Mouse (Mus musculus): ENCODE measurements around the gene Hacd2.

The Hacd2 gene

DNA sequence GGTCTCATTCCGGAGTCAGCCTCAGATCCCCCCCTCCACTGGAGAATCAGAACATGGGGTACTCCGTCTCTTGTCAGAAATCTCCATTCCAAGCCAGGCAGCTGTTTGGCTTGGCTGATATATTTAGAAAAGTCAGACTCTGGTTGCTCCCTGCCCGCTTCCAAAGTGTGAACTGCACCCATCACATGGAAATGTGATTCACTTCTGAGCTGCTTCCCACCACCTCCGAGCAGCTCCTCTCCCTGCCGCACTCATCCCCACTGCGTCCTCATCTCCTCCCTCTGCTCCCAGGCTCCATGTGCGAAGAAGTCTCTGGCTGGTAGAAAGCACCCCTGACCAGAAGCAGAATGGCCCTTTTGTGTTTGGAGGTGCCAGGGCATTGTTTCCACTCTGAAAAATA is 95.2 kb downstream of the Hacd2 start:
- DNase-seq (ENCODE audit: low spot score) = no peak

DNA sequence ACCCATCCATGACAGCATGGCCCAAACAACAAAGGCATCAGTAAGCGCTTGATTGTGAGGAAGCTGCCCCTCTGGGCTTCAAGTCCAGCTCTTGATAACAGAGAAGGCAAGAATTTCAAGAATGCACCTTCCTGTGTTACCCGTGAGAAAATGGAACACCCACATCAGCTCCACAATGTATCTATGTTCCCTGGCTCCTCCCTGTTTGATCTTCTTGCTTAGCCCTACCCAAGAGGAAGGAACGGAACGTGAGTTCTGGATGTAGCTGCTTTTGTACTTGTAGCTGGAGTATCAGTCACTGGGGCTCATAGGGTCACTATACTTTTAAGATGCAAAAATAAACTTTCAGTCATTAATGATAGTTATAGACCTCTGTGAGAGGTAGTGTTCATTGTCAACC is 98.4 kb downstream of the Hacd2 start:
- DNase-seq (ENCODE audit: low spot score) = no peak

DNA sequence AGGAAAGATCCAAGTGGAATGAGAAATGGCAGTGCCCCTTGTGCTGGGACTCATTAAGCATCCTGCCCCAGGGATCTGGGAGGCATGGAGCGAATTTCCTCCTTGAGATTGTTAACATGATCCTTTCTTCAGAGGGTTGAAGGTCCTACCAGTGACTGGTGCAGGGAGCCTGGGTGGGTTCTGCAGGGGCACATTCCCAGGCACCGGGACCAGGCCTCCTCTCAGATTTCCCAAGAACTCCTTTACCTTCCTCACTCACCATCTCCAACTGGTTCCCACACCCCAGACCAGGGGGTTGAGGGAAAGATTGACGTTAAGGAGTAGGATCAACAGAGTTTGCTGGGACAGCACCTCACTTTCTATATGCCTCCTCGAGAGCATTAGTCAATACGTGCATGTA is 105.0 kb downstream of the Hacd2 start:
- DNase-seq (ENCODE audit: low spot score) = no peak

DNA sequence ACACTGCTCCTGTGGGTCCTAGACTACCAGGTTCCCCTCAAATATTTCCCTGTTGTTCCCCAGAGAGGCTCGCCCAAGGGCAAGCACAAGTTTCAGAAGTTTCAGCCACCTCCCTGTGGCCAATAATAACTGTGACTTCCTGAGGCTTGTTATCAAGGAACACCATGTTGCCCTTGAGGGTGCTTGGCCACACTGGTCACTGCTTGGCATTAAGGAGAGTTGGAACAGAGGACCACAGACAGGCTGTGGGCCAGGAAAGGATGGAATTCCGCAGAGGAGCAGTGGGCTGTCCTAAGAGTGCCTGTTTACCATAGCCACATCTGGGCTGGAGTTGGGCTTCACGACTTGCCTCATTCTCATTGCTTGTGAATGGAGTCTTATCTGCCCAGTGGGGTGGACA is 107.9 kb downstream of the Hacd2 start:
- DNase-seq (ENCODE audit: low spot score) = no peak

DNA sequence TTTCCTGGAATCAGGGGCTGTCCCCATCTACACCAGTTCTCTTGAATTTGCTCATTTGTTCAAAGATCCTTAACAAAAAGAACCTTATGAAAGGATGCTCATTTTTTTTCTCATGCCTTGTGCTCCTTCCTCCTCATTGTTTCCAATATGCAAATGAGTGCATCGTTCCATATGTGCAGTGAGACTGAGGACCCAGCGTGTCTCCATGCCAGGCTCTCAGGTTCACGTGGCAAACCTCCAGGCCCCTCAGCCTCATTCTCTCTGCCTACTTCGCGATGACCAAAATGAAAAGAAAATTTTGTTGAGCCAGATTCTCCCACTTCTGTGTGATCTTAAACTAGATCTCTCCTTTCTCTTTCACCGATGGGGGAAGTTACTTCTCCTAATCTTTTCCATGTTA is 117.2 kb downstream of the Hacd2 start:
- no peak for DNase-seq (ENCODE audit: low spot score)

DNA sequence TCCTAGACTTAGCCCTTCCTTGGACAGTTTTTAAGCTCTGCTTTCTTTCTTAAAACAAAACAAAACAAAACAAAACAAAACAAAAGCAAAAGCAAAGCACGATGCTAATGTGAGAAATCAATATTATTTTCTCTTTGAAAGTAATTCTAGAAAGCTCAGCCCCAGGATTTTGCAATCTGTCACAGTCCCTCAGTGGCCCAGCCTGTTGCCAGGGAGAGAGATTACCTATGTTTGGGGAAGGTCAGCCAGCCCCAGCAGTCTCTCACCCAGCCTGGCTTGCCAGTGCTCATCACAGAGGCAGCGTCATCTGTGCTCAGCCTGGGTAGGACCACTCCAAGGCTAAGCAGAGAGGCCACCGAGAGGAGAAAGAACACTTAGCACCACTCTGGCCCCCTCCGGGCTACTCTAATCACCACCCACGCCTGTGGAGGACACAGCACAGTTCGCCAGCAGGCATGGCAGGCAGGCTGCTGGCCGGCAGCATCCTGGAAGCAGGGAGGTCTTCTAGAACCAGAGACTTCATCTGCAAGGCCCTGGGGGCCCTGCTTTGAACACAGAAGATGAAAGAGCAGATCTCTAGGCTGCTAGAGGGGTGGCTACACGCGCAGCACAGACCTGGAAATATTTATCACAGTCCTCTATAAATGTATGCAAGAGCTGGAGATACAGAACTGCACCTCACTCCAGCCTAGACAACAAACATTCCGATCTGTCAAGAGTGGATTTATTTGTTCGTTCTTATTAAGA is 117.8 kb downstream of the Hacd2 start:
- DNase-seq (ENCODE audit: low spot score) = no peak

DNA sequence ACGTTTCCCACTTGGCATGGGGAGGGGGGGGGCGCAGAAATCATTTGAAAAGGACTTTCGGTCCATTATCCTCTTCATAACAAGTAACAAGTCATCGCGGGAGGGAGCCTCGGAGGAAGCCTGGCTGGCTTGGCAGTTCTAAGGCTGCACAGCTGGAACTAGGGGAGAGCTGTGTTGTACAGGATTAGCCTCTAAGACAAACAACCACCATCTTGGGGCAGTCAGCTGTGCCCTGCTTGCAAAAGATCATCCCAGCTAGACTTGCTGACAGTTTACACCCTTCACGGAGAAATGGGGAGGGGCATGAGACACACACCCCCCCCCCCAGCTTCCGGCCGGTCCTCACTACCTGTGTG is 118.4 kb downstream of the Hacd2 start:
- no peak for DNase-seq (ENCODE audit: low spot score)

DNA sequence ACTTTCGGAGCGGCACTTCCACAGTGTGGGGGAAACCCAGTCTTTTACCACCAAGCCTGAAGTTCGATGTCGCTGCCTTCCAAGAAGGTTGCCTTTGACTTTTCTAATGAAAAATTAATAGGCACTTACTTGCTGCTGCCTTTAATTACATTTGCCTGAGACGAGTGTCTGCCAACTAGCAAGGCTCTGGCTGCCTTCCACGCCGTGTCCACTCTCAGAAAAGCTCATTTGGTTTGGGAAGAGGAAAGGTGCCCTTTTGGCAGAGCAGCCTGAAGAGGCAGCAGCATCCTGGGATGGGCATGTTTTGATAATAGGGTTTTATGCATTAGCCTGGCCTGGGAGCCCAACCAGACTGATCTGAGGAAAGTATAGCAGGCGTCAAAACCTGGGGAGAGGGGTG is 119.6 kb downstream of the Hacd2 start:
- DNase-seq (ENCODE audit: low spot score) = no peak

DNA sequence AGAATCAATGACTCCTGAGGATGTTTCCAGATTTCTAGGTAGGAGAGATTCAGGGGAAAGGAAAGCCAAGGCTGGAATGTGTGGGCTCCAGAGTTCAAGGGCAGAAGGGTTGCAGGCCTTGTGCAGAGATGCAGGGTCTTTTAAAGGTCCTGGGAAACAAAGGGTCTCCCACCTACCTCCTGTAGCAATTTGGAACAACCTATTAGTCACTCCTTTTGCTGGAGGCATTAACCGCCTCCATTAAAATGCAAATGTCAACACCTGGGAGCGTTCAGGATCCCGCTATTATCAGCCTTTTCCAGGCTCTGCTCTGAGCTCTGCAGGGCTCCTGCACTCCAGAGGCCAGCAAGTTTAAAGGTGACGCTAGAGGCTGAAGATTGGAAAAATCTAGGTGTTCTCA is 123.9 kb downstream of the Hacd2 start:
- no peak for DNase-seq (ENCODE audit: low spot score)

DNA sequence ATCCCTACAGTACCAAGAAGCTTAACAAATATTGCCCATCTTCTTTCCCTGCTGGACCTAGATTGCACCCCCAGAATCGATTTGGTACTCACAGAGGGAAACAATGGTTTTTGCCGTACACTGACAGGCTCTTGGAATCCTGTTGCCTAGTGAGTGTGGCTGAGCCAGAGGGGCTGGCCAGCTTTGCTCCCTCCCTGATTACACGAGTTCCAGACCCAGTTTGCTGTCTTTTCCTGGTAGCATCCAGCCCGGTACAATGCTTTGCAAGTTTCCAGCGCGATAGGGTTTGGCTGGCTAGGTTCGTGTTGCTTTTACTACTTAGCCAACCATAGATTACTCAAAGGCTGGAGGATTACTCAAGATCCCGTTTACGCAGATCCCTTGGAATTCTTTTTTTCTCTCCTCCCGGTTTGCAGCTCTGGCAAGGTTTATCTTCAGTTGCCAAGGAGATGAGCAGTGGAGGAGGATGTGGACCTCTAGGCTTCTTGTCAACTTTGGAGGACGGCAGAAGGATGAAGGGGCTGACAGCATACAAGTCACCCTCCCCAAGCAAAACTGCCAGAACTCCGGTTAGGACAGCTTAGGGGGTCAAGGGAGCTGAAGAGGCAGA is 131.0 kb downstream of the Hacd2 start:
- no peak for DNase-seq (ENCODE audit: low spot score)

DNA sequence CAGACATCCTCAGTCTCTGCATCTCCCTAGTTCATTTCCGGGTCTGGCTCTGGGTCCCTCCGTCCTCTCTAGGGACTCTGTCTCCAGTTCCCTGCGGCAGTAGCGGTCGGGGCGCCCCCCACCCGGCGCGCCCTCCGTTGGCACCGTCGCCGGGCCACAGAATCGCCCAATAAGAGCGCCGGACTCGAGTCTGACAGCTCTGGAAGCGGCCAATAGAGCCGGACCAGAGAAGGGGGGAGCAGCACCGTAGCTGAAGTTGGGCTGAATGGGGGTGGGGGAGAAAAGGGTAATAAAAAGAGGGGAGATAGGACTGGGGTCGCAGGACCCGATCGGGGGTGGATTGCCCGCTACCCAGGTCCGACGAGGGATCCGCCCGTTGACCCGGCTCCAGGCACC is 132.0 kb downstream of the Hacd2 start:
- no peak for DNase-seq (ENCODE audit: low spot score)

DNA sequence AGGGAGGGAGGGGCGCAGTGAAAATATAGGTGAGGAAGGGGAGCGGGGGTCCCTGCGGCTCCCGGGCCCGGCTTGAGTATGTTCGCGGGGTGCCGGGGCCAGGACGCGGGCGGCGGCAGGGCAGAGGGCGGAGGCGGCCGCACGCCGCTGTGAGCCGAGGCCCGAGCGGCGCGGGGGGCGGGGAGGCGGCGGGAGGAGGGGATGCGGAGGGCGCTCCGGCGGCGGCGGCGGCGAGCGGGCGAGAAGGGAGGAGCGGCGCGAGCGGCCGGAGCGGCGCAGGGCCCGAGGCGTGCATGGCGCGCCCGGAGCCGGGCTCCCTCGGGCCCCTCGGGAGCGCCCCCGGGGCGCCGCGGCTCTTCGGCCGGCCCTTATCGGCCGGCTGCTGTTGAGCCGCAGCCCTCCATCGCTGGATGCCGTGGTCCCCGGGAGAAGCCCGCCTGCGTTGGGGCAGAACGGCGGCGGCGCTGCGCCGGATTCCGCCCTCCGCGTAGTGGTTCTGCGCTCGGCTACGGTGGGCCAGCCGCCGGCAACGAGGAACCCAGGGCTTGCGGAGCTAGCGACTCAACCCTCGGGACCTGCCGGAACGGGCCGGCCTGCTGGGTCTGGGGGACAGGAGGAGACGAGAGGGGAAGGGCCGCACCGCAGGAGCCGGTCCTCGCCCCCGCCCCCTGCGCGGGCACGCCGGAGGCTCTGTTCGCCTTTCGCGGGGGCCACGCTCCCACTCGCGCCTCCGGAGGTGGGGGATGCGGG is 132.6 kb downstream of the Hacd2 start, which contains the start of gene Adcy5:
Adcy5 (plus strand) TSS at position 237 of the 750 bp plus-strand sequence.
- DNase-seq (ENCODE audit: low spot score) = no peak

DNA sequence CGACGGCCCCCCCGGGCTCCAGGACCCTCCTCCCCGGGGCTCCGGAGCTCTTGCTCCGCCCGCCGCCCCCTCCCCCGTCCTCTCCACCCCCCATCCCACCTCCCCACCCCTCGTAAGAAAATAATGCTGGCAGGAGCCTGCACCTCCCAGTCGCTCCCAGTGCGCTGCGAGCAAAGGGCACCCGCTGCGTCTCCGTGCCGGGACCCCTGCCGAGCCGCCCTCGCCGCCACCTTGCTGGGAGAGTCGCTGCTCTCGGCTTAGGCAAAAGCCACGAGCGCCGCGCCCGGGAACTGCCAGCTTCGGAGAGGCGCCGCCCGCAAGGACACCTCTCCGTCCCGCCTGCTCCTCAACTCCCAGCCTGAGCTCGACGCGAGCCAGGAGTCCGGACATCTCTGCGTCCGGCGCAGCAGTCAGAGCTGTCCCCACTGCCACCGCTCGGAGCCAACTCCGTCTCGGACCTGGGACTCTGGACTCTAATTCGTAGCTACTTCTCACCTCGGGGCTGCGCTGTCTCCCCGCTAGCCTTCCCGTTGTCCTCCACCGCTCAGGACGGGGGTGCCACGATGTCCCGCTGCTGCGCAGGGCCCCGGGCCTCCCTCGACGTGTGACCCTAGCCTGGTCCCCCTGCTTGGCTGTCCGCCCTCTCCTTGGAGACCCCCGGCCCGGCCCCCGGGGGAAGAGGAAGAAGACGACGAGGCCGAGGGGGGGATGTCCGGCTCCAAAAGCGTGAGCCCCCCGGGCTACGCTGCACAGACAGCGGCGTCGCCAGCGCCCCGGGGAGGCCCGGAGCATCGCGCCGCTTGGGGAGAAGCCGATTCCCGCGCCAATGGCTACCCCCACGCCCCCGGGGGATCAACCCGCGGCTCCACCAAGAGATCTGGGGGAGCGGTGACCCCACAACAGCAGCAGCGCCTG is 133.4 kb downstream of the Hacd2 start:
- DNase-seq (ENCODE audit: low spot score) = no peak

DNA sequence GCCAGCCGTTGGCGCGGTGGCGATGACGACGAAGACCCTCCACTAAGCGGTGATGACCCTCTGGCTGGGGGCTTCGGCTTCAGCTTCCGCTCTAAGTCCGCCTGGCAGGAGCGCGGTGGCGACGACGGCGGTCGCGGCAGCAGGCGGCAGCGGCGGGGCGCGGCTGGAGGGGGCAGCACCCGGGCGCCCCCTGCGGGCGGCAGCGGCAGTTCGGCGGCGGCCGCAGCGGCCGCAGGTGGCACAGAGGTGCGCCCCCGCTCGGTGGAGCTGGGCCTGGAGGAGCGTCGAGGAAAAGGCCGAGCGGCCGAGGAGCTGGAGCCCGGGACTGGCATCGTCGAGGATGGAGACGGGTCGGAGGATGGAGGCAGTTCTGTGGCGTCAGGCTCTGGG is 134.1 kb downstream of the Hacd2 start:
- no peak for DNase-seq (ENCODE audit: low spot score)

DNA sequence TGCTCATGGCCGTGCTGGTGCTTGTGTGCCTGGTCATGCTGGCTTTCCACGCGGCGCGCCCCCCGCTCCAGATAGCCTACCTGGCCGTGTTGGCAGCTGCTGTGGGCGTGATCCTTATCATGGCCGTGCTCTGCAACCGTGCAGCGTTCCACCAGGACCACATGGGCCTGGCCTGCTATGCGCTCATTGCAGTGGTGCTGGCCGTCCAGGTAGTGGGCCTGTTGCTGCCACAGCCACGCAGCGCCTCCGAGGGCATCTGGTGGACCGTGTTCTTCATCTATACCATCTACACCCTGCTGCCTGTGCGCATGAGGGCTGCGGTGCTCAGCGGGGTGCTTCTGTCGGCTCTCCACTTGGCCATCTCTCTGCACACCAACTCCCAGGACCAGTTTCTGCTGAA is 134.6 kb downstream of the Hacd2 start:
- no peak for DNase-seq (ENCODE audit: low spot score)
